Mouse (Mus musculus) cortical plate, adult 2 months (tissue): ENCODE measurements around the gene Auts2.

Experiments
- CTCF ChIP-seq: fragments of 200-500 bp; IDR thresholded peaks from 2 replicates; pipeline ENCODE4 v1.5.1; 2011; ENCODE audit warnings: mild to moderate bottlenecking, control low read depth, low read length; ENCODE audit not compliant: insufficient read depth; ENCODE audit errors: extremely low read depth
- POLR2A ChIP-seq: fragments of 200-500 bp; IDR thresholded peaks from 2 replicates; pipeline ENCODE4 v1.6.1; 2011; ENCODE audit warnings: mild to moderate bottlenecking, low read length, control low read depth; ENCODE audit not compliant: insufficient read depth; ENCODE audit errors: extremely low read depth

DNA sequence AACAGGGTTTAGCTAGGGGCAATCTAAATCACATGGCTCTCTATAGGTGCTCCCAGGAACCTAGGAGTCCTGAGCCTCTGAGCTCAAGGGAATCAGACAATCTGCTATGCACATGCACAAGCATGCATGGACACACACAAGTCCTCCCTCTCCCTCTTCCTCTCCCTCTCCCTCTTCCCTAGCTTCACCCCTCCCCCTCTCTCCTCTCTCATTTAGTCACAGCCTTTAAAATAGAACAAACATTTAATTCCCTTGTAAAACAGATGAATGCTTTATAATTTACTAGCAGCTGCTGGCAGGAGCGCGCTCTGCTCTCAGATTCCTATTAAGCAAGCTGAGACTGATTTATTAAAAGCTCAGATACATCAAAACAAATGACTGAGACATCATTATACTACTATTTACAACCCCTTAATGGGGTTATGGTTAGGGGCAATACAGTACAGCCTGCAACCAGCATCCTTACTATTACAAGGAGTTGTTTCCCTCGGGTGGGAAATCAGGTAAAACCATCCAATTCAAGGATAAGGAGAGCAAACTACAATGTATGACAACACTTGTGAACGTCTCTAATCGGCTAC lies 237.7 kb downstream of the Auts2 start:
- TF ChIP-seq CTCF (no peak), POLR2A (no peak)
